Comparison of ENCODE assay signal across 8 mouse cellular contexts in genomic region chr13:70233896-70234799, GRCm38 (mm10).
DNase-seq lines count a peak whose midpoint lies in the region; ATAC-seq and TF ChIP-seq lines count a peak whose summit lies in the region.

No protein-coding gene starts in this region.

- no peaks in the 10 kb centered on the region for H3K9me3 ChIP-seq in midbrain, embryonic 13.5 days

- no peak for TF ChIP-seq EP300 in heart, adult 2 months (IDR thresholded peaks at IDR 0.05; ENCODE audit: insufficient read depth, low read depth, low read length)

- H3K4me1 ChIP-seq in heart, adult 2 months (ENCODE audit: control insufficient read depth, insufficient read depth, low read length), result no peaks in the 10 kb centered on the region
- H3K4me1 ChIP-seq in midbrain, embryonic 13.5 days (replicated peaks), result peaks cover 4% of the 10 kb centered on the region

- intact Hi-C loops in heart, adult 2 months (cut with DNase I), result no loop called here
- intact Hi-C loops in gastrocnemius, postnatal 36 days (cut with DNase I), result no loop called here
- intact Hi-C loops in left cerebral cortex, postnatal 36 days (cut with DNase I), result loop anchor here (5.0 kb wide), 1 partner anchor 492 kb away; no protein-coding TSS in a partner anchor

- H3K4me3 ChIP-seq in heart, adult 2 months, result no peak overlapping the region
- H3K4me3 ChIP-seq in midbrain, embryonic 13.5 days (replicated peaks), result no peak overlapping the region

- no peaks in the 10 kb centered on the region for H3K36me3 ChIP-seq in heart, adult 2 months (ENCODE audit: control insufficient read depth, insufficient read depth, low read length)
- H3K36me3 ChIP-seq in midbrain, embryonic 13.5 days, result no peaks in the 10 kb centered on the region

- TF ChIP-seq POLR2A in heart, adult 2 months (IDR thresholded peaks at IDR 0.05; ENCODE audit: insufficient read depth, low read depth, low read length), result no peak

- peak; percentile 83 for TF ChIP-seq CTCF in heart, adult 2 months (IDR thresholded peaks at IDR 0.05)

- peak; percentile 95 for ATAC-seq in midbrain, embryonic 13.5 days

- H3K9ac ChIP-seq in heart, adult 2 months (ENCODE audit: low read depth, low read length), result no peak overlapping the region
- no peak overlapping the region for H3K9ac ChIP-seq in midbrain, embryonic 13.5 days (replicated peaks)

- no peaks in the 10 kb centered on the region for H3K79me2 ChIP-seq in heart, adult 2 months (replicated peaks; ENCODE audit: control insufficient read depth, insufficient read depth, low read length)

- peak; percentile 30 to 63 for DNase-seq in heart, adult 2 months
- DNase-seq in heart, adult 11 months, result no peak
- DNase-seq in embryo, embryonic 10 days (ENCODE audit: low spot score), result peak; percentile 87
- peak; percentile 30 to 35 for DNase-seq in gastrocnemius, postnatal 36 days
- peak; percentile 21 for DNase-seq in kidney, adult 11 months
- DNase-seq in left cerebral cortex, postnatal 36 days (ENCODE audit: low spot score in 2 of 2), result peak; percentile 79 to 83
- peak; percentile 89 for DNase-seq in testis, postnatal 10 days (ENCODE audit: low spot score)

- H3K27ac ChIP-seq in heart, adult 2 months, result no peak overlapping the region
- H3K27ac ChIP-seq in midbrain, embryonic 13.5 days, result no peak overlapping the region

- peak overlapping the region; percentile 33; the same call in 1 of the 2 replicates for H3K4me2 ChIP-seq in midbrain, embryonic 13.5 days (replicated peaks)

- H3K27me3 ChIP-seq in heart, adult 2 months (ENCODE audit: control insufficient read depth, insufficient read depth, low read length), result no peaks in the 10 kb centered on the region
- no peaks in the 10 kb centered on the region for H3K27me3 ChIP-seq in midbrain, embryonic 13.5 days

- WGBS in heart, adult 2 months, result 37% methylated on average over 22 of the region's 22 CpGs
- WGBS in midbrain, embryonic 13.5 days, result 29% methylated on average over 22 of the region's 22 CpGs
